Mouse (Mus musculus): ENCODE data around the gene Rhobtb3. TPM values are rescaled to one million over a fixed set of nuclear protein-coding genes. Genes with fewer than 3 reads are reported as not detected.

The Rhobtb3 gene
- total RNA-seq (2018; cell fraction: chromatin; rRNA removed) = 1 to 10 TPM in 3 of 26 experiments, under 1 TPM in 23; 0.15 to 4.2 (median 0.49) TPM
- under 1 TPM in 25 of 26 experiments, not detected in 1; 0.03 to 0.36 (median 0.13) TPM for total RNA-seq (2018; cell fraction: cytosol; rRNA removed)
- 1 to 10 TPM in 2 of 26 experiments, under 1 TPM in 21, not detected in 3; 0.11 to 1.7 (median 0.38) TPM for total RNA-seq (2018; cell fraction: nucleus; rRNA removed)
- polyA plus RNA-seq (2018) = 0.11 to 0.17 TPM (median 0.11 TPM) in 3 replicates

GRCm38 (mm10) chr13:75943189-75944043 is at the start of gene Rhobtb3:
TSS of gene Rhobtb3 (minus strand) at chr13:75943925.
- 1% methylated on average over 97 of the region's 110 CpGs for WGBS (ENCODE audit: missing documents)
- no peak within 1 kb of the TSS for H3K27ac ChIP-seq
- no peaks in the 10 kb centered on the region for H3K79me2 ChIP-seq (ENCODE audit: inconsistent target)
- H3K36me3 ChIP-seq (ENCODE audit: inconsistent target) = no peaks in the 10 kb centered on the region
- H3K4me3 ChIP-seq (ENCODE audit: inconsistent target) = no peak within 1 kb of the TSS

GRCm38 (mm10) chr13:75992169-75993028 is 48.7 kb upstream of the Rhobtb3 start:
- Histone ChIP-seq H3K36me3 (ENCODE audit: inconsistent target) (no peaks in the 10 kb centered on the region), H3K4me3 (ENCODE audit: inconsistent target) (peak overlapping the region; percentile 0; the same call in 1 of the 2 replicates), H3K79me2 (ENCODE audit: inconsistent target) (no peaks in the 10 kb centered on the region), H3K27ac (peak overlapping the region; percentile 59)
- WGBS (ENCODE audit: missing documents) = 13% methylated on average over 9 of the region's 9 CpGs

- Histone ChIP-seq H3K27ac (no peak overlapping the region), H3K36me3 (ENCODE audit: inconsistent target) (no peaks in the 10 kb centered on the region), H3K79me2 (ENCODE audit: inconsistent target) (no peaks in the 10 kb centered on the region), H3K4me3 (ENCODE audit: inconsistent target) (no peak overlapping the region)
- 88% methylated on average over 1 of the region's 1 CpGs for WGBS (ENCODE audit: missing documents)
Measured at GRCm38 (mm10) chr13:75988096-75988495, 44.4 kb upstream of the Rhobtb3 start.

GRCm38 (mm10) chr13:75981901-75982300 is 38.2 kb upstream of the Rhobtb3 start:
- no peak overlapping the region for H3K4me3 ChIP-seq (ENCODE audit: inconsistent target)
- no peaks in the 10 kb centered on the region for H3K79me2 ChIP-seq (ENCODE audit: inconsistent target)
- no peak overlapping the region for H3K27ac ChIP-seq
- H3K36me3 ChIP-seq (ENCODE audit: inconsistent target) = no peaks in the 10 kb centered on the region

- Histone ChIP-seq H3K27ac (no peak overlapping the region), H3K4me3 (ENCODE audit: inconsistent target) (no peak overlapping the region), H3K36me3 (ENCODE audit: inconsistent target) (no peaks in the 10 kb centered on the region), H3K79me2 (ENCODE audit: inconsistent target) (no peaks in the 10 kb centered on the region)
- WGBS (ENCODE audit: missing documents) = 100% methylated on average over 2 of the region's 2 CpGs
Measured at GRCm38 (mm10) chr13:75976649-75977048, 32.9 kb upstream of the Rhobtb3 start.

- no peak overlapping the region for H3K27ac ChIP-seq
- 96% methylated on average over 2 of the region's 2 CpGs for WGBS (ENCODE audit: missing documents)
- H3K79me2 ChIP-seq (ENCODE audit: inconsistent target) = no peaks in the 10 kb centered on the region
- no peaks in the 10 kb centered on the region for H3K36me3 ChIP-seq (ENCODE audit: inconsistent target)
- no peak overlapping the region for H3K4me3 ChIP-seq (ENCODE audit: inconsistent target)
Measured at GRCm38 (mm10) chr13:75976218-75976617, 32.5 kb upstream of the Rhobtb3 start.

GRCm38 (mm10) chr13:75975629-75976028 is 31.9 kb upstream of the Rhobtb3 start:
- Histone ChIP-seq H3K36me3 (ENCODE audit: inconsistent target) (no peaks in the 10 kb centered on the region), H3K27ac (no peak overlapping the region), H3K4me3 (ENCODE audit: inconsistent target) (no peak overlapping the region), H3K79me2 (ENCODE audit: inconsistent target) (no peaks in the 10 kb centered on the region)
- WGBS (ENCODE audit: missing documents) = 75% methylated on average over 1 of the region's 1 CpGs

GRCm38 (mm10) chr13:75974481-75974880 is 30.8 kb upstream of the Rhobtb3 start:
- Histone ChIP-seq H3K79me2 (ENCODE audit: inconsistent target) (no peaks in the 10 kb centered on the region), H3K36me3 (ENCODE audit: inconsistent target) (no peaks in the 10 kb centered on the region), H3K27ac (no peak overlapping the region), H3K4me3 (ENCODE audit: inconsistent target) (no peak overlapping the region)
- 81% methylated on average over 2 of the region's 2 CpGs for WGBS (ENCODE audit: missing documents)

GRCm38 (mm10) chr13:75966850-75967249 is 23.1 kb upstream of the Rhobtb3 start, which contains the start of gene Spata9:
TSS of gene Spata9 (plus strand) at chr13:75967150.
- WGBS (ENCODE audit: missing documents) = 100% methylated on average over 1 of the region's 1 CpGs
- H3K36me3 ChIP-seq (ENCODE audit: inconsistent target) = no peaks in the 10 kb centered on the region
- no peak within 1 kb of the TSS for H3K4me3 ChIP-seq (ENCODE audit: inconsistent target)
- no peaks in the 10 kb centered on the region for H3K79me2 ChIP-seq (ENCODE audit: inconsistent target)
- H3K27ac ChIP-seq = no peak within 1 kb of the TSS

- no peaks in the 10 kb centered on the region for H3K36me3 ChIP-seq (ENCODE audit: inconsistent target)
- no peak overlapping the region for H3K4me3 ChIP-seq (ENCODE audit: inconsistent target)
- H3K79me2 ChIP-seq (ENCODE audit: inconsistent target) = no peaks in the 10 kb centered on the region
- no peak overlapping the region for H3K27ac ChIP-seq
Measured at GRCm38 (mm10) chr13:75955357-75955992, 11.8 kb upstream of the Rhobtb3 start.

GRCm38 (mm10) chr13:75950295-75950694 is 6.6 kb upstream of the Rhobtb3 start:
- WGBS (ENCODE audit: missing documents) = 74% methylated on average over 1 of the region's 1 CpGs
- no peak overlapping the region for H3K27ac ChIP-seq
- H3K4me3 ChIP-seq (ENCODE audit: inconsistent target) = no peak overlapping the region
- no peaks in the 10 kb centered on the region for H3K79me2 ChIP-seq (ENCODE audit: inconsistent target)
- H3K36me3 ChIP-seq (ENCODE audit: inconsistent target) = no peaks in the 10 kb centered on the region

GRCm38 (mm10) chr13:75944044-75944820 is 507 bp upstream of the Rhobtb3 start:
- no peak overlapping the region for H3K27ac ChIP-seq
- 23% methylated on average over 7 of the region's 7 CpGs for WGBS (ENCODE audit: missing documents)
- H3K36me3 ChIP-seq (ENCODE audit: inconsistent target) = no peaks in the 10 kb centered on the region
- H3K79me2 ChIP-seq (ENCODE audit: inconsistent target) = no peaks in the 10 kb centered on the region
- H3K4me3 ChIP-seq (ENCODE audit: inconsistent target) = no peak overlapping the region

GRCm38 (mm10) chr13:75942731-75943130 is 994 bp downstream of the Rhobtb3 start:
- H3K79me2 ChIP-seq (ENCODE audit: inconsistent target) = no peaks in the 10 kb centered on the region
- H3K27ac ChIP-seq = no peak overlapping the region
- no peak overlapping the region for H3K4me3 ChIP-seq (ENCODE audit: inconsistent target)
- no peaks in the 10 kb centered on the region for H3K36me3 ChIP-seq (ENCODE audit: inconsistent target)
- WGBS (ENCODE audit: missing documents) = 21% methylated on average over 6 of the region's 6 CpGs

All from macrophage (primary cell).